Mouse (Mus musculus): Measurements from ENCODE around the gene Pou2f3.

Gene Pou2f3

DNA sequence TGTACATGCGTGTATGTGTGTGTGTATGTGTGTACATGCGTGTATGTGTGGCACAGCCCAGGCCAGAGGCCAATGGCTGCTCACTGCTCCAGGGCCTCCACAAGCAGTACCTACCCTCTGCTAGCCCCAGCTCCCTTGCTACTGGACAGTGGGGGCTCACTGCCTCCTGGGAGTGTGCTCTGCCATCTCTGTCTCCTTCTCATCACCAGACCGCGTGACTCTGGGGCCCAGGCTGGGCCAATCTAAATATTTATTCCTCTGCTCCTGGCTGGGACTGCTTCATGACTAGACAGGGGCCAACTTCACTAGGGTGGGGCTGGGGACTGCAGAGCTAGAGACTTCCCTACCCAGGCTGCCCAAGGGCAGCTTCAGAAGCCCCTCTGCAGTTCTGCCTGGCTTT lies 21.6 kb upstream of the Pou2f3 start:
- no peak for DNase-seq (ENCODE audit: low read depth, low spot score)

GRCm38 (mm10) chr9:43230886-43231285 lies 20.7 kb upstream of the Pou2f3 start:
- DNase-seq (ENCODE audit: low read depth, low spot score), result no peak

- DNase-seq (ENCODE audit: low read depth, low spot score), result no peak
Measured at GRCm38 (mm10) chr9:43229962-43230361, 19.8 kb upstream of the Pou2f3 start.

DNA sequence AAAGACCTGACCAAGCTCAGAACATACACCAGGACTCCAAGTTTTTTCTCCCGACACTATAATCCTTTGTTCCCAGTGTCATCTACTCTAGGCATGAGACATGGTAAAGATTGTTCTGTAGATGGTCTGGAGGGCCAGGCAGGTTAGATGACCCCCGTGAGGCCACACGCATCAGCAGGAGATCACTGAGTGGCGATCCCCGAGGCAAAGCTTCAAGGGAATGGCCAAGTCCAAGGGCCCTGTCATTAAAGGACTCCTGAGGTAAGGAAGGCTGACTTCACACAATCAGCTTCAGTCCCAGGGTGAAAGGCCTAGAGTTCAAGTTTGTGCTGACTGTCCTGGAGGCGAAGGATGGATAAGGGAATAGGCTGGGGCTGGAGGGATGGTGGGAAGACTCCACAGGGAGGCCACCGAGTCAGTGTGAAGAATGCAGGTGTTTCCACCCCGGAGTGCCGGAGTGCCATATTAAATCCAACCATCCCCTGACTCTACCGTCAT lies 19.3 kb upstream of the Pou2f3 start:
- no peak for DNase-seq (ENCODE audit: low read depth, low spot score)

- DNase-seq (ENCODE audit: low read depth, low spot score), result no peak
Measured at GRCm38 (mm10) chr9:43228745-43229144, 18.6 kb upstream of the Pou2f3 start.

- no peak for DNase-seq (ENCODE audit: low read depth, low spot score)
Measured at GRCm38 (mm10) chr9:43227626-43228025, 17.5 kb upstream of the Pou2f3 start.

- DNase-seq (ENCODE audit: low read depth, low spot score), result no peak
Measured at GRCm38 (mm10) chr9:43226573-43227160, 16.5 kb upstream of the Pou2f3 start.

- DNase-seq (ENCODE audit: low read depth, low spot score), result no peak
Measured at GRCm38 (mm10) chr9:43225481-43225880, 15.3 kb upstream of the Pou2f3 start.

- DNase-seq (ENCODE audit: low read depth, low spot score), result no peak
Measured at GRCm38 (mm10) chr9:43224771-43225355, 14.7 kb upstream of the Pou2f3 start.

- DNase-seq (ENCODE audit: low read depth, low spot score), result no peak
Measured at GRCm38 (mm10) chr9:43222429-43222715, 12.2 kb upstream of the Pou2f3 start.

GRCm38 (mm10) chr9:43221643-43222428 lies 11.7 kb upstream of the Pou2f3 start:
- peak; percentile 42 for DNase-seq (ENCODE audit: low read depth, low spot score)

DNA sequence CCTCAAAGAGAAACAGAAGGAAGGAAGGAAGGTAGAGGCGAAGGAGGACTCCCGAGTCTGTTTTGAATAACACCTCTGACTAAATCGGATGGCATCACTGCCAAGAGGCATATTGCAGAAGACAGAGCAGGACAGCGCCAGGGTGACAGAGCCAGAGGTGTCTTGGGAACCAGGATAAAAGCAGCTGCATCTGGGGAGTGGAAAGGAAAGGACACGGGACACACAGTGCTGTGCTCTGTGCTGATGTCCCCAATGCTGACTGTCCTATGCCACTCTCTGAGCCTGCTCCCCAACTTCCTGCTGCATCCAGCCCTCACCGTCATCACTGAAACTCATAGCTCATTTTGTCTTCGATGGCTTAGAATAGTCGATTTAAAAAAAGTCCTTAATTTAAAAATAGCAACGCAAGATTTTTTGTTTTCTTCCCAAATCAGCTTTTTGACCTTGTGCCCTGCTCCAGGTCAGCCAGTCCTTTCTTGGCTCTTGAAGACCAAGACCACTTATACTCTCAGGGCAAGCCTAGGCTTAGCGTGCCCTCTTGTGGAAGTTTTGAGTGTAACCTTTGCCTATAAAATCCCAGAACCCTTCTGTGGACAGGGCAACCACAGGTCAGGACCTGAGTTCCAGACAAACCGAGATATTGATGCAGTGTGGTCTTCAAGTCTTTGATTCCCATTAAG lies 742 bp upstream of the Pou2f3 start:
- DNase-seq (ENCODE audit: low read depth, low spot score), result peak; percentile 33

DNA sequence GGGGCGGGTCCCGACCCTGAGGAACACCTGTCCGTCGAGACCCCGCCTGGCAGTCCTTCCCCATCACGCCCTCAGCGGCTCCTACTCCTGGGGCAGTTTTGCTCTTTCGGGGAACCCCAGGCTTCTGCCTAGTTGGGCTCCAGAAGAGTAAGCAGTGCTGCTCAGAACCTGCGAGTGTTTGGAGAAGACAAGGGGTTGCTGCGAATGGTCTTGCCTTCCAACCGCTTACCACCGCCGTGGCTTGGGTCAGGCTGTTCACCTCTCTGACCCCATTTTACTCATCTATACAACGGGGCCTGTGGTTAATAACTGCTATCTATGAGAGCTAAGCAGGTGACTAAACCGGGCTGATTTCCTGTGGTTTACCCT lies 4.2 kb downstream of the Pou2f3 start:
- no peak for DNase-seq (ENCODE audit: low read depth, low spot score)

DNA sequence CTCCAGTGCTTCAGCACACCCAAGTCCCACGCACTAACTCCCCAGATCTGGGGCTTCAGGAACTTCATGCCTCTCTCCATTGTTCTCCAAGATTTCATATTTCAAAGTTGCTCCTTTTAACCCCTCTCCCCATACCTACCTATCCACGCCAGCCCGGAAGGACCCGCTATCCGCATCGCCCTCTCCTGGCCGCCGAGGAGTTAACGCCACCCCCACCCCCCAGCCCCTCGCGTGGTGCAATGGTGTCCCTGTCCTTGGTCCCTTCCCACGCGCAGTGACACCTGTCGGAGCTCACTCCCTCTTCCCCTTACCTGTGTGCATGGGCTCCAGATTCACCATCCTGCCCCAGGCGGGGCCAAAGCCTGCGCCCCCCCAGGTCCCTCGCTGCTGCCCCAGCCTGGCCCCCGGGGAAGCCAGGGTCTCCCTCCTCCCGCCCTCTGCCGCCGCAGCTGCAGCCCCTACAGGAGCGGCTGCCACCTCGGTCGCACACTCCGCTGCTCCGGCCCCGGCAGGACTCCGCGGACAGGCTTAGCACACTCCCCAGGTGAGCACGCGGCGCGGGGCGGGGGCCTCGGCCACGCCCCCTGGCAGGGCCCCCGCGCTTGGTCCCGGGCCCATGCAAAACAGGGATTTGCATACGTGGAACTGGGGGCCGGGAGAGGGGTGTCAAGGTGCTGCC lies 4.7 kb downstream of the Pou2f3 start:
- no peak for DNase-seq (ENCODE audit: low read depth, low spot score)

GRCm38 (mm10) chr9:43200212-43200611 lies 10.0 kb downstream of the Pou2f3 start:
- DNase-seq (ENCODE audit: low read depth, low spot score), result no peak

DNA sequence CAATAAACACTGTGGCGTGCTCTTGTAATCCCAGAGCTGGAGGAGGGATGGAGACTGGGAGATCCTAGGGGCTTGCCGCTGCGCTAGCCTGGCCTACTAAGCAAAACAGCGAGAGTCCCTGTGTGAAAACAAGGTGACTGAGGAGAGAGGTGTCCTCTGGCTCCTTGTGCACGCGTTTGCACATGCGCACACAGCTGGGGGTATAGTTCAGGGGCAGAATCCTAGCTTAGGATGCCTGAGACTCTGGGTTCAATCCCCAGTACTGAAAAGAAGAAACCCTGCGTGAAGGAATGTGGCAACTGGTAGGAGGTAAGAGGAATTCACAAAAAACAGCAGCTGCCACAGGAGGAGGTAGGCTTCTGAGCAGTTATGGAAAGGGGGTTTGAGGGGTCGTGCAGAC lies 16.2 kb downstream of the Pou2f3 start:
- DNase-seq (ENCODE audit: low read depth, low spot score), result no peak

DNA sequence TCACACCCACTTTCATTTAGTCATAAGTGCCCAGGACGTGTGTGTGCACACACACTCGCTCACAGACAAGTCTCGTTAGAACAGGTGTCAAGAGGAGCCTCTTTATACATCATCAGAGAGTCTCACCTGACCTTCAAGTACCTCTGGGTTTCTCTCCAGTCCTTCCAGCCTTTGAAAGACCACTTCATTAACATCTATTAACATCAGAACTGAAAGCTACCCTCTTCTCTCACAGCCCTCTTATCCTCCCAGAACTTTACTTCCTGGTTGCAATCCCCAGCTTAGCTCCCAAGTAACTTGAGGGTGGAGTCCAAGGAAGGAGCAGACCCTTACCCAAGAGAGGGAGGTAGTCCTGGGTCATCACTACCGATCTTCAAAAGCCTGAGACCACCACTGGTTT lies 18.6 kb downstream of the Pou2f3 start:
- DNase-seq (ENCODE audit: low read depth, low spot score), result no peak

GRCm38 (mm10) chr9:43189021-43189356 lies 21.2 kb downstream of the Pou2f3 start:
- no peak for DNase-seq (ENCODE audit: low read depth, low spot score)

DNA sequence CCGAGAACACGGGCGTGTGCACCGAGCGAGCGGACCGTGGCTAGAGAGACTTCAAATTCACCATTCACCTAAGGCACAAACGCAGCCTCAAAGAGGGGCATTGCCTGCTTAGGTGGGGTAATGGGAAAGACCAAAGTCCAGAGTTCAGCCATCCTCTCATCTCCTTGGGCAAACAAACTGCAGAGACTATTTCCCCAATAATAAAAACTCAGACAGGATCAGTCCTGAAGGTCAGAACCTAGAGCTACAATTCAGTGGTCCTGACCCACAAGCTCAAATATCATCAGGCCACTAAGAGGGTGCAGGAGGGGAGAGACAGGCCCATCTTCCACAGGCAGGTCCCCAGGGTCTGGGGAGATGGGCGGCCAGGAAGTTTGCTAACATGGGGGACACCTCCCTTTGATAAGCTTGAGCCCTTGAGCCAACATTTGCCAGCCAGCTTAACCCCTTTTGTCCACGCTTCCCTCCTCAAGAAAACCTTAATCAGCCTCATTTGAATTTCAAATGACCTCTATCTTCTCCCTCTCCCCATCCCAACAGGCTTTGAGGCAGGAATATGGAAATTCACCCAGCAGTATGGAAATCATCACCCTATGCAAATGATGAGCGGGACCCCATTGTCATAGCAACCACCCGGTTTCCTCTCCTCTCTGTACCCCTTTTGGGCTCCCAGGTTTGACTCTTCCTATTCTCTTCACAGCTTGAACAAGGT lies 21.7 kb downstream of the Pou2f3 start:
- no peak for DNase-seq (ENCODE audit: low read depth, low spot score)

DNA sequence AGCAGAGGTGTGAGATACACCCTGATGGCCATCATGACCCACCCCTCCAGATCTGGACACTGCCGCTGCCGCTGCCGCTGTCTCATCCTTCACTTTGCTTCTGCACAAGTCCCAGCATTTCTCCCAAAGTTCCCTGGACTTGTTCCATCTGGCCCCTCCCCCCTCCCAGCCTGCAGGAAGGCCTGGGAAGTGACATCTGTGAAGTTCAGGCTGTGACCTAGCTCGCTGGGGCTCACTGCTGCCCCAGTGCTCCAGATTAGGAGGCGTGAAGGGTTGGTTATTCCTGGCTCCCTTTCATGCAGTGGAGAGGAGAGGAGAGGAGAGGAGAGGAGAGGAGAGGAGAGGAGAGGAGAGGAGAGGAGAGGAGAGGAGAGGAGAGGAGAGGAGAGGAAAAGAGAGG lies 30.6 kb downstream of the Pou2f3 start:
- no peak for DNase-seq (ENCODE audit: low read depth, low spot score)

GRCm38 (mm10) chr9:43178172-43178571 lies 32.0 kb downstream of the Pou2f3 start:
- DNase-seq (ENCODE audit: low read depth, low spot score), result no peak

DNA sequence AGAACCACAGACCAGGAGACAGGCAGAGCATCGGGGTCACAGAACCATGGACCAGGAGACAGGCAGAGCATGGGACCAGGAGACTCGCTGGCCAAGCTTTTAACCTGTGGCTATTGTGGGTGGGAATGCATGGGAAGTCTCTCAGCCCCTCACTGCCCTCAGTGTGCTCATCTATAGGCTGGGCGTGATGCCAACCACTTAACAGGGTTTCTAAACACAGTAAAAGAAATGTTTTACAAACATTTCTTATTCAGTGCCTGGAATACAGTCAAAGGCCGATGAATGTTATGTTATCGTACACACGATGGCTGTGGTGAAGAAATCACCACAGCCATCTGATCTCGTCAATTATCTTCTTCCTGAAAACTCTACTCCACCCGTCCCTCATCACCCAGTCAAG lies 43.1 kb downstream of the Pou2f3 start:
- no peak for DNase-seq (ENCODE audit: low read depth, low spot score)
